ENCODE assay signal across 21 mouse cellular contexts in the genomic region with DNA sequence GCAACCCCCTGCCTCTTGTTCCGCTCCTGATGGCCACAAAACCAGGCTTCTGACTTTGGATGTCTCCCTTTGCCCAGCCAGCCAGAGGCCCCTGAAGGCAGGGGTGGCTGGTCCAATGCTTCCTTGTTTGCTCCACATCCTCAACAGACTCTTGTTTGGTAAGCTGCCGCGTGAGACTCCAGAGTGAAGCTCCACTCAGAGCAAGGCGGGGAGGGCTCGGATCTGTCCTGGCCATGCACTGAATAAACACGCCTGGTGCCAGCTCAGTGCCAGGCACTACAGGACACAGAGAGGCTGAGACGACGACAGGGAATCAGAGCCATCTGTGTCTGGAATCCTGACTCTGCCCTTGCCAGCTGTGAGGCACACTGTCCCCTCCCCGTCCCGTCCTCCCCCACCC.
A peak's percentile ranks its signal among the peaks of the same experiment; 100 is the strongest.
DNase-seq lines count a peak whose midpoint lies in the region; ATAC-seq and TF ChIP-seq lines count a peak whose summit lies in the region.
"Had no signal": no experiment of that assay in that cellular context is flagged by ENCODE, and none has a peak within 500 bp of the region (broad histone marks: within the 10 kb centered on the region; RNA-seq: fewer than 3 reads in every experiment).

No protein-coding gene starts in this region.

- 77% methylated on average over 10 of the region's 10 CpGs for WGBS in hindbrain, embryonic 16.5 days
- WGBS in hindbrain, embryonic 11.5 days: 90% methylated on average over 10 of the region's 10 CpGs
- whole genome bisulfite sequencing in stomach, embryonic 16.5 days: 68% methylated on average over 10 of the region's 10 CpGs
- 71% methylated on average over 10 of the region's 10 CpGs for WGBS in stomach, postnatal 0 days

- TF ChIP-seq EP300 in stomach, postnatal 0 days (optimal IDR thresholded peaks at IDR 0.05): no peak

- peak; percentile 48; the same call in 1 of the 2 replicates for ATAC-seq in hindbrain, embryonic 16.5 days
- ATAC-seq in hindbrain, embryonic 11.5 days (ENCODE audit: low FRiP score): no peak
- ATAC-seq in stomach, embryonic 16.5 days (ENCODE audit: insufficient read depth, low FRiP score): no peak
- no peak for ATAC-seq in stomach, postnatal 0 days (ENCODE audit: low FRiP score, low TSS enrichment)
- ATAC-seq: forebrain, embryonic 16.5 days; inflammation-experienced regulatory T-cells, adult 6 months; midbrain, embryonic 13.5 days had no signal

- peak; percentile 12 for DNase-seq in adrenal gland, postnatal 14 days
- DNase-seq in adrenal gland, postnatal 36 days: no peak
- DNase-seq in hindbrain, embryonic 11.5 days (ENCODE audit: low spot score): no peak
- no peak for DNase-seq in stomach, postnatal 0 days (ENCODE audit: low spot score)
- DNase-seq in adipocyte (ENCODE audit: low spot score): no peak
- no peak for DNase-seq in spleen, postnatal 36 days (ENCODE audit: low spot score in 2 of 2)
- DNase-seq: adrenal gland, postnatal 10 days; embryo, embryonic 11 days; gastrocnemius, postnatal 14 days; heart, postnatal 36 days; liver; right cerebral cortex, postnatal 14 days; thymus, postnatal 25 days had no signal

- H3K9me3 ChIP-seq in hindbrain, embryonic 16.5 days (ENCODE audit: control insufficient read depth, low read length): no peaks in the 10 kb centered on the region
- no peaks in the 10 kb centered on the region for H3K9me3 ChIP-seq in hindbrain, embryonic 11.5 days (ENCODE audit: control insufficient read depth, low read length)
- H3K9me3 ChIP-seq in stomach, embryonic 16.5 days (replicated peaks; ENCODE audit: control insufficient read depth, low read length): no peaks in the 10 kb centered on the region
- H3K9me3 ChIP-seq in stomach, postnatal 0 days (ENCODE audit: control insufficient read depth, low read length): no peaks in the 10 kb centered on the region
- H3K9me3 ChIP-seq: heart, embryonic 10.5 days; midbrain, embryonic 13.5 days had no signal

- no peak overlapping the region for H3K9ac ChIP-seq in hindbrain, embryonic 16.5 days (ENCODE audit: low read depth, low read length)
- H3K9ac ChIP-seq in hindbrain, embryonic 11.5 days (ENCODE audit: low read depth, low read length): no peak overlapping the region
- H3K9ac ChIP-seq in stomach, embryonic 16.5 days (ENCODE audit: low read length): peak overlapping the region; percentile 7; the same call in 1 of the 2 replicates
- no peak overlapping the region for H3K9ac ChIP-seq in stomach, postnatal 0 days (ENCODE audit: low read length)
- H3K9ac ChIP-seq: midbrain, embryonic 13.5 days had no signal

- H3K27me3 ChIP-seq in hindbrain, embryonic 16.5 days (replicated peaks; ENCODE audit: control insufficient read depth, insufficient read depth, low read length): no peaks in the 10 kb centered on the region
- H3K27me3 ChIP-seq in hindbrain, embryonic 11.5 days (ENCODE audit: control insufficient read depth, insufficient read depth, low read length): no peaks in the 10 kb centered on the region
- no peaks in the 10 kb centered on the region for H3K27me3 ChIP-seq in stomach, embryonic 16.5 days (ENCODE audit: control insufficient read depth, insufficient read depth, low read length)
- H3K27me3 ChIP-seq in stomach, postnatal 0 days (ENCODE audit: control insufficient read depth, insufficient read depth, low read length): no peaks in the 10 kb centered on the region
- H3K27me3 ChIP-seq: midbrain, embryonic 13.5 days had no signal

- H3K36me3 ChIP-seq in hindbrain, embryonic 16.5 days (ENCODE audit: control insufficient read depth, insufficient read depth, low read length): no peaks in the 10 kb centered on the region
- no peaks in the 10 kb centered on the region for H3K36me3 ChIP-seq in hindbrain, embryonic 11.5 days (ENCODE audit: control insufficient read depth, insufficient read depth, low read length)
- no peaks in the 10 kb centered on the region for H3K36me3 ChIP-seq in stomach, embryonic 16.5 days (ENCODE audit: control insufficient read depth, insufficient read depth, low read length)
- no peaks in the 10 kb centered on the region for H3K36me3 ChIP-seq in stomach, postnatal 0 days (ENCODE audit: control insufficient read depth, insufficient read depth, low read length)
- H3K36me3 ChIP-seq: heart, embryonic 10.5 days; midbrain, embryonic 13.5 days had no signal

- TF ChIP-seq CTCF in stomach, postnatal 0 days (IDR thresholded peaks at IDR 0.05; ENCODE audit: low read depth): no peak

- no peak overlapping the region for H3K27ac ChIP-seq in hindbrain, embryonic 16.5 days (ENCODE audit: low read depth, low read length)
- H3K27ac ChIP-seq in hindbrain, embryonic 11.5 days (ENCODE audit: low read depth, low read length): no peak overlapping the region
- H3K27ac ChIP-seq in stomach, embryonic 16.5 days (ENCODE audit: low read length): no peak overlapping the region
- H3K27ac ChIP-seq in stomach, postnatal 0 days (replicated peaks): no peak overlapping the region
- H3K27ac ChIP-seq: heart, embryonic 10.5 days; kidney, postnatal 0 days; macrophage; midbrain, embryonic 13.5 days had no signal

- H3K4me2 ChIP-seq in hindbrain, embryonic 16.5 days (ENCODE audit: low read length): no peak overlapping the region
- no peak overlapping the region for H3K4me2 ChIP-seq in hindbrain, embryonic 11.5 days (replicated peaks; ENCODE audit: low read depth, low read length)
- H3K4me2 ChIP-seq in stomach, embryonic 16.5 days (ENCODE audit: low read depth, low read length): no peak overlapping the region
- no peak overlapping the region for H3K4me2 ChIP-seq in stomach, postnatal 0 days (replicated peaks; ENCODE audit: low read depth)
- H3K4me2 ChIP-seq: midbrain, embryonic 13.5 days had no signal

- no peak overlapping the region for H3K4me3 ChIP-seq in hindbrain, embryonic 16.5 days (ENCODE audit: low read length)
- H3K4me3 ChIP-seq in hindbrain, embryonic 11.5 days (ENCODE audit: low read depth, low read length): no peak overlapping the region
- no peak overlapping the region for H3K4me3 ChIP-seq in stomach, embryonic 16.5 days (replicated peaks; ENCODE audit: low read length)
- no peak overlapping the region for H3K4me3 ChIP-seq in stomach, postnatal 0 days (ENCODE audit: low read depth, low read length)
- H3K4me3 ChIP-seq: heart, embryonic 10.5 days; midbrain, embryonic 13.5 days had no signal

- peaks cover 2% of the 10 kb centered on the region; the same call in 1 of the 2 replicates for H3K4me1 ChIP-seq in hindbrain, embryonic 16.5 days (ENCODE audit: control insufficient read depth, insufficient read depth, low read depth, low read length)
- no peaks in the 10 kb centered on the region for H3K4me1 ChIP-seq in hindbrain, embryonic 11.5 days (replicated peaks; ENCODE audit: control insufficient read depth, insufficient read depth, low read length)
- H3K4me1 ChIP-seq in stomach, embryonic 16.5 days (ENCODE audit: control insufficient read depth, insufficient read depth, low read length): peaks cover 12% of the 10 kb centered on the region
- H3K4me1 ChIP-seq in stomach, postnatal 0 days (replicated peaks; ENCODE audit: control insufficient read depth, insufficient read depth): 0 out of 2 replicates have a peak, but pooled peaks cover 3% of the 10 kb centered on the region
